Mouse (Mus musculus) intestine, embryonic 16.5 days (tissue): ENCODE results near the gene Nmrk2. TPM values are rescaled to one million over a fixed set of nuclear protein-coding genes. Genes with fewer than 3 reads are reported as not detected.
A peak's percentile ranks its signal among the peaks of the same experiment; 100 is the strongest.

Experiments used
- ATAC-seq: fragments of 200-750 bp; cut with Nextera tagmentation; 2 replicates; pipeline ENCODE4 v1.8.0; 2017; ENCODE audit warnings: moderate TSS enrichment, moderate library complexity
- H3K27ac ChIP-seq: fragments of 300-500 bp; sonication (generic); 2 replicates; pipeline ENCODE4 v1.5.1; 2014; ENCODE audit warnings: mild to moderate bottlenecking, low read length
- H3K27me3 ChIP-seq: fragments of 300-500 bp; sonication (generic); replicated peaks from 2 replicates; pipeline ENCODE4 v1.6.1; 2014; ENCODE audit warnings: low read length, control low read depth, mixed read lengths; ENCODE audit not compliant: control insufficient read depth, insufficient read depth
- H3K36me3 ChIP-seq: fragments of 300-500 bp; sonication (generic); 2 replicates; pipeline ENCODE4 v1.6.1; 2014; ENCODE audit warnings: low read length, control low read depth; ENCODE audit not compliant: control insufficient read depth, insufficient read depth
- H3K4me1 ChIP-seq: fragments of 300-500 bp; sonication (generic); 2 replicates; pipeline ENCODE4 v1.6.1; 2014; ENCODE audit warnings: low read length, control low read depth, mixed read lengths; ENCODE audit not compliant: control insufficient read depth, insufficient read depth
- H3K4me2 ChIP-seq: fragments of 300-500 bp; sonication (generic); 2 replicates; pipeline ENCODE4 v1.6.1; 2014; ENCODE audit warnings: low read depth, low read length, control low read depth
- H3K4me3 ChIP-seq: fragments of 300-500 bp; sonication (generic); 2 replicates; pipeline ENCODE4 v1.5.1; 2014; ENCODE audit warnings: mild to moderate bottlenecking, low read length
- H3K9ac ChIP-seq: fragments of 300-500 bp; sonication (generic); 2 replicates; pipeline ENCODE4 v1.6.1; 2014; ENCODE audit warnings: low read depth, low read length
- H3K9me3 ChIP-seq: fragments of 300-500 bp; sonication (generic); 2 replicates; pipeline ENCODE4 v1.6.1; 2016; ENCODE audit warnings: low read length, control low read depth; ENCODE audit not compliant: control insufficient read depth
- WGBS: fragments of 180-500 bp; shearing (Covaris S2); extraction: QIAGEN DNeasy Blood & Tissue Kit; methylation state at CpG from one replicate; pipeline ENCODE4 v1.1.7; 2014; 5-methylcytosine and 5-hydroxymethylcytosine counted together
- polyA plus RNA-seq: library from polyadenylated mRNA; unstranded; fragments of >200 nt; fragmentation: Nextera tagmentation; extraction: Ambion mirVana; gene quantifications from 2 replicates; pipeline ENCODE4 v1.2.1, GENCODE M21; 2015

Nmrk2 gene
- polyA plus RNA-seq, 1 experiment from 2014 or later, result not detected

- Histone ChIP-seq H3K4me2 (no peak overlapping the region), H3K4me1 (peaks cover 7% of the 10 kb centered on the region), H3K4me3 (no peak overlapping the region), H3K27me3 (peaks cover 2% of the 10 kb centered on the region; the same call in 1 of the 2 replicates), H3K9ac (no peak overlapping the region), H3K27ac (no peak overlapping the region), H3K9me3 (no peaks in the 10 kb centered on the region), H3K36me3 (no peaks in the 10 kb centered on the region)
- no peak for ATAC-seq
- WGBS, result 80% methylated on average over 13 of the region's 13 CpGs
Observed at GRCm38 (mm10) chr10:81200141-81200540, 1.7 kb downstream of the Nmrk2 start.

GRCm38 (mm10) chr10:81198990-81199389 is 2.9 kb downstream of the Nmrk2 start:
- no peak for ATAC-seq
- Histone ChIP-seq H3K9ac (no peak overlapping the region), H3K27me3 (peaks cover 9% of the 10 kb centered on the region; the same call in 1 of the 2 replicates), H3K27ac (no peak overlapping the region), H3K4me1 (peaks cover 14% of the 10 kb centered on the region), H3K9me3 (no peaks in the 10 kb centered on the region), H3K36me3 (no peaks in the 10 kb centered on the region), H3K4me2 (no peak overlapping the region), H3K4me3 (no peak overlapping the region)
- WGBS, result 84% methylated on average over 6 of the region's 6 CpGs

DNA sequence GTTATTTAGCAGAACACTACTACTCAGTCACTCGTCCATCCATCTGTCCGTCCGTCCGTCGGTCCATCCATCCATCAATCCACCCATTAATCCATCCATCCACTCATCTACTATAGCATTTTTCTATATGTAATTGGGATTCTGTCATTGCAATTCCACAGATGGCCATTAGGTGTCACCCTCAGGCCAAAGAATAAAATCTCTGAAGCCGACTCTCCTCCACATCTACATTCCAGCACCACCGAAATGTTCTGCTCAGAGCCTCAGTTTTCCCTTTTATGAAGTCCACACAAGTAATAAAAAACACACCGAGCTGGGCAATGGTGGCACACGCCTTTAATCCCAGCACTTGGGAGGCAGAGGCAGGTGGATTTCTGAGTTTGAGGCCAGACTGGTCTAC is 3.6 kb downstream of the Nmrk2 start:
- 1% methylated on average over 9 of the region's 9 CpGs for WGBS
- H3K27ac ChIP-seq, result no peak overlapping the region
- no peak overlapping the region for H3K4me2 ChIP-seq
- no peaks in the 10 kb centered on the region for H3K9me3 ChIP-seq
- peaks cover 9% of the 10 kb centered on the region; the same call in 1 of the 2 replicates for H3K27me3 ChIP-seq
- no peak overlapping the region for H3K9ac ChIP-seq
- no peak overlapping the region for H3K4me3 ChIP-seq
- peaks cover 17% of the 10 kb centered on the region for H3K4me1 ChIP-seq
- ATAC-seq, result no peak
- H3K36me3 ChIP-seq, result no peaks in the 10 kb centered on the region

- 54% methylated on average over 6 of the region's 6 CpGs for WGBS
- Histone ChIP-seq H3K27me3 (peaks cover 12% of the 10 kb centered on the region; the same call in 1 of the 2 replicates), H3K4me1 (peaks cover 21% of the 10 kb centered on the region), H3K4me2 (no peak overlapping the region), H3K36me3 (no peaks in the 10 kb centered on the region), H3K4me3 (no peak overlapping the region), H3K9me3 (no peaks in the 10 kb centered on the region), H3K27ac (no peak overlapping the region), H3K9ac (no peak overlapping the region)
- no peak for ATAC-seq
Observed at GRCm38 (mm10) chr10:81197305-81197704, 4.5 kb downstream of the Nmrk2 start.

GRCm38 (mm10) chr10:81196470-81197065 is 5.3 kb downstream of the Nmrk2 start:
- H3K27me3 ChIP-seq, result peaks cover 12% of the 10 kb centered on the region; the same call in 1 of the 2 replicates
- WGBS, result 63% methylated on average over 11 of the region's 11 CpGs
- no peak overlapping the region for H3K4me2 ChIP-seq
- H3K9ac ChIP-seq, result no peak overlapping the region
- H3K27ac ChIP-seq, result no peak overlapping the region
- no peaks in the 10 kb centered on the region for H3K36me3 ChIP-seq
- ATAC-seq, result no peak
- H3K4me1 ChIP-seq, result peaks cover 27% of the 10 kb centered on the region
- H3K4me3 ChIP-seq, result no peak overlapping the region
- no peaks in the 10 kb centered on the region for H3K9me3 ChIP-seq

DNA sequence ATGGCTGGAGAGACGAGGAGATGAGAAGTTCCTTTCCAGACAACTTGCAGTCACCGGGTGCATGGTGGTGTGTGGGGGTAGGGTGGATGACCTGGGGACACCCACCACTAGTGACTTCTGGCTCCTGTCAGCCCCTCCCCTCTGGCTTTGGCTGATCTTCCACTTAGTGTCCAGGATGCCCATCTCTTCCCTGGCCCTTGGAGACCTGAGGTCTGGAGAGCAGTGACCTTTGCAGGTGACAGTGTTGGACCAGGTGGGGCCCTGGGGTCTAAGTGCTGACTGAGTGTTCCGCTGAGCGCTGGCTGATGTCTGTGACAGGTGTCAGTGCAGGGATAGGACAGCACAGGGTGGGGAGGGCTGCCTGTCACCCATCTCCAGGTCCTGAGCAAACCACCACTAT is 6.6 kb downstream of the Nmrk2 start:
- ATAC-seq, result no peak
- WGBS, result 68% methylated on average over 4 of the region's 4 CpGs
- Histone ChIP-seq H3K9ac (peak overlapping the region; percentile 54; the same call in 1 of the 2 replicates), H3K27ac (peak overlapping the region; percentile 75; the same call in 1 of the 2 replicates), H3K9me3 (no peaks in the 10 kb centered on the region), H3K27me3 (peaks cover 12% of the 10 kb centered on the region; the same call in 1 of the 2 replicates), H3K4me3 (peak overlapping the region; percentile 24), H3K4me1 (peaks cover 27% of the 10 kb centered on the region), H3K36me3 (peaks cover 6% of the 10 kb centered on the region), H3K4me2 (peak overlapping the region; percentile 30)

GRCm38 (mm10) chr10:81193991-81194774 is 7.7 kb downstream of the Nmrk2 start:
- ATAC-seq, result no peak
- H3K9ac ChIP-seq, result peak overlapping the region; percentile 54

DNA sequence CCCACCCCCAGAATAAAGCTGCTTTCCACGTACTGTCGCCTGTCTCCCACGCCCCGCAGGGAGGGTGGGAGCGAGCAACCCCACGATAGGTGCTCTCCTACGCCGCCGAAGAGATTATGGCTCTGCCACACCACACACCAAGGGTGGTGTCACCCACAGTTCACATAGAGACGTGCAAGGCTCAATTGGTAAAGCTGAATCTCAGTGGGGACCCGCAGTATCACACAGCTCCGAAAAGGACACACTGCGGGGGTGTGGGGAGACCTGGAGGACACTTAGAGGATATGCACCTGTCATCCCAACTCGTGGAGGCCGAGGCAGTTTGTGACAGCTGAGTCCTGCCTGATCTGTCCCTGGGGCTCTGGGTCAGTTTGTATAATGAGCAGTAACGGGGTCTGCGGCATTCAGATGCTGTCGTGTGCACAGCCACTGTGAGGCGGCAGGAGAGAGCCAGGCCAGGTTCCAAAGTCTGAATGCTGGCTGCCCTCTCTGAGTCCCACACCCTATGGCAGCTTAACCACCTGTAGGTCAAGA is 8.8 kb downstream of the Nmrk2 start:
- 4% methylated on average over 19 of the region's 19 CpGs for WGBS
- Histone ChIP-seq H3K9ac (peak overlapping the region; percentile 90), H3K4me2 (peak overlapping the region; percentile 98), H3K27me3 (peaks cover 12% of the 10 kb centered on the region; the same call in 1 of the 2 replicates), H3K36me3 (peaks cover 15% of the 10 kb centered on the region), H3K9me3 (no peaks in the 10 kb centered on the region), H3K27ac (peak overlapping the region; percentile 96), H3K4me1 (peaks cover 27% of the 10 kb centered on the region), H3K4me3 (peak overlapping the region; percentile 66)
- ATAC-seq, result peak; percentile 27

More at GRCm38 (mm10) chr10:81193991-81194774, 7.7 kb downstream of the Nmrk2 start:
- H3K27me3 ChIP-seq, result peaks cover 12% of the 10 kb centered on the region; the same call in 1 of the 2 replicates
- peak overlapping the region; percentile 24 for H3K4me3 ChIP-seq
- 9% methylated on average over 37 of the region's 37 CpGs for WGBS
- peak overlapping the region; percentile 30 for H3K4me2 ChIP-seq
- H3K36me3 ChIP-seq, result peaks cover 12% of the 10 kb centered on the region
- no peaks in the 10 kb centered on the region for H3K9me3 ChIP-seq
- peak overlapping the region; percentile 75 for H3K27ac ChIP-seq
- peaks cover 27% of the 10 kb centered on the region for H3K4me1 ChIP-seq

DNA sequence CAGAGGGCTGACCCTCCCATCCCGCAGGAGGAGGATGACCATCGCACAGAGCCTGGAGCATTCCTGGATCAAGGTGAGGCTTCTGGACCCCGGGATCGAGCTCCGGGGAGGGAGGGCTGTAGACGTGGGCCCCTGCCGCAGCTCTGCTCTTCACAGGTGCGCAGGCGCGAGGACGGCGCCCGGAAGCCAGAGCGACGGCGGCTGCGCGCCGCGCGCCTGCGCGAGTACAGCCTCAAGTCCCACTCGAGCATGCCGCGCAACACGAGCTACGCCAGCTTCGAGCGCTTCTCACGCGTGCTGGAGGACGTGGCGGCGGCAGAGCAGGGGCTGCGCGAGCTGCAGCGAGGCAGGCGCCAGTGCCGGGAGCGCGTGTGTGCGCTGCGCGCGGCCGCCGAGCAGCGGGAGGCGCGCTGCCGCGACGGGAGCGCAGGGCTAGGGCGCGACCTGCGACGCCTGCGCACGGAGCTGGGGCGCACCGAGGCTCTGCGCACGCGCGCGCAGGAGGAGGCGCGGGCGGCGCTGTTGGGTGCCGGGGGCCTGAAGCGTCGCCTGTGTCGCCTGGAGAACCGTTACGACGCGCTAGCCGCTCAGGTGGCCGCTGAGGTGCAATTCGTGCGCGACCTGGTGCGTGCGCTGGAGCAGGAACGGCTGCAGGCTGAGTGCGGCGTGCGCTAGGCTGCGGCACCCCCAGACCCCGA is 9.4 kb downstream of the Nmrk2 start:
- Histone ChIP-seq H3K27me3 (peaks cover 12% of the 10 kb centered on the region; the same call in 1 of the 2 replicates), H3K9ac (peak overlapping the region; percentile 90), H3K27ac (peak overlapping the region; percentile 96), H3K4me2 (peak overlapping the region; percentile 98), H3K4me1 (peaks cover 27% of the 10 kb centered on the region), H3K36me3 (peaks cover 16% of the 10 kb centered on the region), H3K9me3 (no peaks in the 10 kb centered on the region), H3K4me3 (peak overlapping the region; percentile 66)
- ATAC-seq, result peak; percentile 90
- WGBS, result 1% methylated on average over 88 of the region's 93 CpGs
